ENCODE assay signal across 21 mouse cellular contexts in genomic region chr13:24242429-24243106, GRCm38 (mm10). TPM values are rescaled to one million over a fixed set of nuclear protein-coding genes. Genes with fewer than 3 reads are reported as not detected.
DNase-seq lines count a peak whose midpoint lies in the region; ATAC-seq and TF ChIP-seq lines count a peak whose summit lies in the region.
"Had no signal": no experiment of that assay in that cellular context is flagged by ENCODE, and none has a peak within 500 bp of the region (broad histone marks: within the 10 kb centered on the region; RNA-seq: fewer than 3 reads in every experiment).

No protein-coding gene starts in this region.

- no peak overlapping the region for H3K4me3 ChIP-seq in hindbrain, postnatal 0 days (ENCODE audit: low read length)
- no peak overlapping the region for H3K4me3 ChIP-seq in hindbrain, embryonic 11.5 days (ENCODE audit: low read depth, low read length)
- no peak overlapping the region for H3K4me3 ChIP-seq in lung, postnatal 0 days (ENCODE audit: low read depth, low read length)
- no peak overlapping the region for H3K4me3 ChIP-seq in lung, adult 2 months (replicated peaks; ENCODE audit: extremely low read depth, low read depth, low read length)
- no peak overlapping the region for H3K4me3 ChIP-seq in forebrain, embryonic 10.5 days
- H3K4me3 ChIP-seq in olfactory bulb, adult 2 months (ENCODE audit: insufficient read depth, low read depth, low read length), result no peak overlapping the region
- H3K4me3 ChIP-seq: hindbrain, embryonic 13.5 days; midbrain, embryonic 12.5 days; neural tube, embryonic 13.5 days had no signal

- no peak for TF ChIP-seq EP300 in lung, postnatal 0 days (IDR thresholded peaks at IDR 0.05)

- H3K27ac ChIP-seq in hindbrain, postnatal 0 days, result peak overlapping the region; percentile 22; the same call in 1 of the 2 replicates
- no peak overlapping the region for H3K27ac ChIP-seq in hindbrain, embryonic 11.5 days (ENCODE audit: low read depth, low read length)
- H3K27ac ChIP-seq in lung, postnatal 0 days (ENCODE audit: low read length), result peak overlapping the region; percentile 57
- peak overlapping the region; percentile 30; the same call in 1 of the 2 replicates for H3K27ac ChIP-seq in forebrain, embryonic 10.5 days
- H3K27ac ChIP-seq in olfactory bulb, adult 2 months (ENCODE audit: insufficient read depth, low read depth, low read length), result peak overlapping the region; percentile 29; the same call in 1 of the 2 replicates
- H3K27ac ChIP-seq: hindbrain, embryonic 13.5 days; midbrain, embryonic 12.5 days; neural tube, embryonic 13.5 days had no signal

- ATAC-seq in hindbrain, postnatal 0 days, result no peak
- ATAC-seq in hindbrain, embryonic 11.5 days (ENCODE audit: low FRiP score), result no peak
- ATAC-seq in lung, postnatal 0 days, result no peak
- ATAC-seq: activated CD4-positive, CD25-positive, alpha-beta regulatory T cell, adult 4 months had no signal

- H3K9ac ChIP-seq in hindbrain, postnatal 0 days (replicated peaks; ENCODE audit: low read length), result no peak overlapping the region
- no peak overlapping the region for H3K9ac ChIP-seq in hindbrain, embryonic 11.5 days (ENCODE audit: low read depth, low read length)
- H3K9ac ChIP-seq in lung, postnatal 0 days (replicated peaks; ENCODE audit: low read depth), result no peak overlapping the region
- H3K9ac ChIP-seq: hindbrain, embryonic 13.5 days; midbrain, embryonic 12.5 days; neural tube, embryonic 13.5 days had no signal

- TF ChIP-seq CTCF in hindbrain, postnatal 0 days (IDR thresholded peaks at IDR 0.05; ENCODE audit: low read depth), result no peak
- no peak for TF ChIP-seq CTCF in lung, postnatal 0 days (IDR thresholded peaks at IDR 0.05)
- no peak for TF ChIP-seq CTCF in lung, adult 2 months (IDR thresholded peaks at IDR 0.05; ENCODE audit: insufficient read depth, low read length)
- no peak for TF ChIP-seq CTCF in olfactory bulb, adult 2 months (IDR thresholded peaks at IDR 0.05; ENCODE audit: insufficient read depth, low read depth, low read length)

- no peaks in the 10 kb centered on the region for H3K9me3 ChIP-seq in hindbrain, postnatal 0 days (ENCODE audit: low read length)
- no peaks in the 10 kb centered on the region for H3K9me3 ChIP-seq in hindbrain, embryonic 11.5 days (ENCODE audit: control insufficient read depth, low read length)
- no peaks in the 10 kb centered on the region for H3K9me3 ChIP-seq in lung, postnatal 0 days (ENCODE audit: low read length)
- H3K9me3 ChIP-seq in forebrain, embryonic 10.5 days, result no peaks in the 10 kb centered on the region
- H3K9me3 ChIP-seq: G1E; hindbrain, embryonic 13.5 days; midbrain, embryonic 12.5 days; neural tube, embryonic 13.5 days had no signal

- WGBS in hindbrain, postnatal 0 days, result 28% methylated on average over 5 of the region's 5 CpGs
- 65% methylated on average over 5 of the region's 5 CpGs for WGBS in hindbrain, embryonic 11.5 days
- 61% methylated on average over 5 of the region's 5 CpGs for WGBS in lung, postnatal 0 days
- WGBS in lung, adult 2 months, result 60% methylated on average over 5 of the region's 5 CpGs
- 26% methylated on average over 5 of the region's 5 CpGs for WGBS in forebrain, embryonic 10.5 days
- 27% methylated on average over 5 of the region's 5 CpGs for WGBS in olfactory bulb, adult 2 months

- no peak for DNase-seq in hindbrain, postnatal 0 days (ENCODE audit: low spot score)
- no peak for DNase-seq in hindbrain, embryonic 11.5 days (ENCODE audit: low spot score)
- DNase-seq in lung, postnatal 0 days (ENCODE audit: low spot score), result peak; percentile 31
- DNase-seq in lung, adult 2 months, result no peak
- no peak for DNase-seq in forebrain, embryonic 10.5 days (ENCODE audit: extremely low spot score, low spot score)
- DNase-seq in embryo, embryonic 10.5 days (ENCODE audit: low spot score), result no peak
- DNase-seq in thymus, postnatal 25 days, result no peak
- DNase-seq: cerebellum, adult 2 months; embryo, embryonic 11 days; gastrocnemius, postnatal 14 days; layer of hippocampus, postnatal 36 days; lung, postnatal 14 days; right cerebral cortex, postnatal 14 days; thymus, postnatal 14 days had no signal

- H3K4me1 ChIP-seq in hindbrain, postnatal 0 days (ENCODE audit: insufficient read depth, low read length), result 0 out of 2 replicates have a peak, but pooled peaks cover 3% of the 10 kb centered on the region
- 0 out of 2 replicates have a peak, but pooled peaks cover 2% of the 10 kb centered on the region for H3K4me1 ChIP-seq in hindbrain, embryonic 11.5 days (replicated peaks; ENCODE audit: control insufficient read depth, insufficient read depth, low read length)
- peaks cover 38% of the 10 kb centered on the region; the same call in 1 of the 2 replicates for H3K4me1 ChIP-seq in lung, postnatal 0 days (ENCODE audit: insufficient read depth, low read depth, low read length)
- peaks cover 29% of the 10 kb centered on the region for H3K4me1 ChIP-seq in lung, adult 2 months (ENCODE audit: control insufficient read depth, insufficient read depth, low read length)
- peaks cover 25% of the 10 kb centered on the region for H3K4me1 ChIP-seq in forebrain, embryonic 10.5 days
- peaks cover 19% of the 10 kb centered on the region for H3K4me1 ChIP-seq in olfactory bulb, adult 2 months (ENCODE audit: control insufficient read depth, insufficient read depth, low read length)

- H3K4me2 ChIP-seq in hindbrain, postnatal 0 days (ENCODE audit: low read depth, low read length), result no peak overlapping the region
- no peak overlapping the region for H3K4me2 ChIP-seq in hindbrain, embryonic 11.5 days (replicated peaks; ENCODE audit: low read depth, low read length)
- H3K4me2 ChIP-seq in lung, postnatal 0 days (replicated peaks; ENCODE audit: low read depth, low read length), result no peak overlapping the region
- H3K4me2 ChIP-seq: hindbrain, embryonic 13.5 days; liver, embryonic 11.5 days; midbrain, embryonic 12.5 days; neural tube, embryonic 13.5 days had no signal

- no peak for TF ChIP-seq POLR2A in lung, adult 2 months (IDR thresholded peaks at IDR 0.05; ENCODE audit: borderline replicate concordance, extremely low read depth, low read depth, low read length)
- TF ChIP-seq POLR2A in olfactory bulb, adult 2 months (IDR thresholded peaks at IDR 0.05; ENCODE audit: insufficient read depth, low read depth, low read length), result no peak

- H3K27me3 ChIP-seq in hindbrain, postnatal 0 days (ENCODE audit: insufficient read depth, low read length), result no peaks in the 10 kb centered on the region
- H3K27me3 ChIP-seq in hindbrain, embryonic 11.5 days (ENCODE audit: control insufficient read depth, insufficient read depth, low read length), result no peaks in the 10 kb centered on the region
- H3K27me3 ChIP-seq in lung, postnatal 0 days (replicated peaks; ENCODE audit: insufficient read depth, low read length), result no peaks in the 10 kb centered on the region
- no peaks in the 10 kb centered on the region for H3K27me3 ChIP-seq in forebrain, embryonic 10.5 days (ENCODE audit: poor library complexity, severe bottlenecking)
- H3K27me3 ChIP-seq: hindbrain, embryonic 13.5 days; midbrain, embryonic 12.5 days; neural tube, embryonic 13.5 days had no signal

- H3K36me3 ChIP-seq in hindbrain, postnatal 0 days (ENCODE audit: insufficient read depth, low read length), result no peaks in the 10 kb centered on the region
- no peaks in the 10 kb centered on the region for H3K36me3 ChIP-seq in hindbrain, embryonic 11.5 days (ENCODE audit: control insufficient read depth, insufficient read depth, low read length)
- no peaks in the 10 kb centered on the region for H3K36me3 ChIP-seq in lung, postnatal 0 days (ENCODE audit: insufficient read depth, low read length)
- H3K36me3 ChIP-seq in forebrain, embryonic 10.5 days (replicated peaks), result no peaks in the 10 kb centered on the region
- H3K36me3 ChIP-seq: G1E; hindbrain, embryonic 13.5 days; midbrain, embryonic 12.5 days; neural tube, embryonic 13.5 days had no signal

RNA-seq across cellular contexts. Expression of gene Carmil1, which starts 38.0 kb away (rescaled TPM):
- 49.8 and 50.9 TPM in 2 replicates for total RNA-seq in hindbrain, postnatal 0 days (2014; rRNA removed)
- 39.3 and 43.4 TPM in 2 replicates for polyA plus RNA-seq in hindbrain, postnatal 0 days (2015; fragmentation: Nextera tagmentation; extraction: Ambion mirVana)
- 18.3 and 20.0 TPM in 2 replicates for polyA plus RNA-seq in hindbrain, embryonic 11.5 days (2014; fragmentation: Nextera tagmentation; extraction: Ambion mirVana)
- 46.1 and 47.5 TPM in 2 replicates for polyA plus RNA-seq in lung, postnatal 0 days (2015; fragmentation: Nextera tagmentation; extraction: Ambion mirVana)
- 9.5 and 17.3 TPM in 2 replicates for polyA plus RNA-seq in lung, adult 2 months (2012; rRNA removed)
- polyA plus RNA-seq in forebrain, embryonic 10.5 days (2016; fragmentation: Nextera tagmentation; extraction: Ambion mirVana), result 20.7 and 21.6 TPM in 2 replicates
- polyA plus RNA-seq in olfactory bulb, adult 2 months (2012; ENCODE audit: insufficient read depth, insufficient read length, low replicate concordance, missing spikeins), result not detected in 2 replicates

Comparison
In these comparisons a context has a peak if more than half of its experiments do, and no peak if none do; other contexts are left out.
1. RNA of gene Carmil1, which starts 38.0 kb away (polyA plus RNA-seq): 46.1 to 47.5 TPM in lung, postnatal 0 days, 39.3 to 43.4 TPM in hindbrain, postnatal 0 days, 20.7 to 21.6 TPM in forebrain, embryonic 10.5 days, 18.3 to 20.0 TPM in hindbrain, embryonic 11.5 days and 9.5 to 17.3 TPM in lung, adult 2 months; not detected in olfactory bulb, adult 2 months; every median in the first group is over 10 times any median in the second.